Mouse (Mus musculus) ES-Bruce4 (cell line): ENCODE results near the gene Hmox1. TPM values are rescaled to one million over a fixed set of nuclear protein-coding genes. Genes with fewer than 3 reads are reported as not detected.
A peak's percentile ranks its signal among the peaks of the same experiment; 100 is the strongest.

Experiments
- H3K27ac ChIP-seq: 2 replicates; pipeline ENCODE4 v1.5.1; 2012; ENCODE audit warnings: low read length, inconsistent platforms; ENCODE audit not compliant: insufficient read depth
- H3K27me3 ChIP-seq: 2 replicates; pipeline ENCODE4 v1.6.1; 2012; ENCODE audit warnings: mild to moderate bottlenecking, low read length, inconsistent platforms; ENCODE audit not compliant: control insufficient read depth, poor library complexity, insufficient read depth, severe bottlenecking
- H3K36me3 ChIP-seq: 2 replicates; pipeline ENCODE4 v1.6.1; 2012; ENCODE audit warnings: inconsistent platforms, mild to moderate bottlenecking, low read length, moderate library complexity; ENCODE audit not compliant: control insufficient read depth, poor library complexity, insufficient read depth, severe bottlenecking
- H3K4me1 ChIP-seq: one replicate; pipeline ENCODE4 v1.8.1; 2011; ENCODE audit warnings: low read length; ENCODE audit not compliant: control insufficient read depth, insufficient read depth
- H3K4me3 ChIP-seq: 2 replicates; pipeline ENCODE4 v1.5.1; 2011; ENCODE audit warnings: low read depth, mild to moderate bottlenecking, low read length
- H3K9ac ChIP-seq: 2 replicates; pipeline ENCODE4 v1.6.1; 2012; ENCODE audit warnings: low read depth, mild to moderate bottlenecking, inconsistent platforms; ENCODE audit not compliant: poor library complexity, severe bottlenecking
- H3K9me3 ChIP-seq: replicated peaks from 2 replicates; pipeline ENCODE4 v1.6.1; 2012; ENCODE audit warnings: mild to moderate bottlenecking, low read length, inconsistent platforms; ENCODE audit not compliant: control insufficient read depth, poor library complexity, insufficient read depth, severe bottlenecking
- CTCF ChIP-seq: IDR thresholded peaks from one replicate; pipeline ENCODE4 v1.8.1; 2011; ENCODE audit warnings: low read depth, low read length
- EP300 ChIP-seq: IDR thresholded peaks from 2 replicates; pipeline ENCODE4 v1.6.1; 2011; ENCODE audit warnings: low read depth, low read length; ENCODE audit not compliant: insufficient read depth
- POLR2A ChIP-seq: IDR thresholded peaks from one replicate; pipeline ENCODE4 v1.8.1; 2011; ENCODE audit warnings: low read length; ENCODE audit not compliant: insufficient read depth
- polyA plus RNA-seq: library from polyadenylated mRNA; stranded (reverse); fragments of >200 nt; gene quantifications from 2 replicates; pipeline ENCODE4 v1.2.4, GENCODE M21; 2011; ENCODE audit warnings: low read depth; ENCODE audit not compliant: missing spikeins, insufficient read depth, insufficient read length

Hmox1 gene
- polyA plus RNA-seq, 1 experiment: 81.6 TPM

GRCm38 (mm10) chr8:75060815-75061214 is 32.6 kb upstream of the Hmox1 start:
- Histone ChIP-seq H3K27me3 (no peaks in the 10 kb centered on the region), H3K4me3 (no peak overlapping the region), H3K4me1 (no peaks in the 10 kb centered on the region), H3K27ac (no peak overlapping the region), H3K9me3 (no peaks in the 10 kb centered on the region), H3K9ac (no peak overlapping the region), H3K36me3 (0 out of 2 replicates have a peak, but pooled peaks cover 5% of the 10 kb centered on the region)
- TF ChIP-seq CTCF (no peak), POLR2A (no peak), EP300 (no peak)

- Histone ChIP-seq H3K27me3 (no peaks in the 10 kb centered on the region), H3K9me3 (no peaks in the 10 kb centered on the region), H3K4me3 (no peak overlapping the region), H3K4me1 (no peaks in the 10 kb centered on the region), H3K36me3 (0 out of 2 replicates have a peak, but pooled peaks cover 4% of the 10 kb centered on the region), H3K9ac (no peak overlapping the region), H3K27ac (no peak overlapping the region)
- TF ChIP-seq POLR2A (no peak), EP300 (no peak), CTCF (no peak)
Measured at GRCm38 (mm10) chr8:75063290-75063689, 30.1 kb upstream of the Hmox1 start.

DNA sequence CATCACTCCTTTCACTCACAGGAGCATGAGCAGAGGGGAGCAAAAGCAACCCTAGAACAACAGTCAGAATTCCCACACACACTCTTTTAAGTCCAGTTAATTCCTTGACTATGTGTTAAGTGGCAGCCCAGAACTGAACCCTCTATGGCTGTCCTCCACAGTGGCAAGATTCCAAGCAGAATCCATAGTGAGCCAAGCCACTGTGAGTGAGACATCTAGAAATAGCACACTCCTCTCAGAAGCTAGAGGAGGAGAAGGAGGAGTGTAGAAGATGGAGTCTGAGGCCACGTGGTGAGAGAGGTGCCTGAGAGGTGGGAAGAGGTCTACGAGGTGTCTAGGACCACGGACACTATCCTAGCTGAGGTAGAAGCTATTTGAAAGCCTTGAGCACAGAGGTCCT is 28.6 kb upstream of the Hmox1 start:
- H3K9me3 ChIP-seq: no peaks in the 10 kb centered on the region
- no peak overlapping the region for H3K27ac ChIP-seq
- no peak overlapping the region for H3K9ac ChIP-seq
- H3K27me3 ChIP-seq: no peaks in the 10 kb centered on the region
- H3K4me1 ChIP-seq: no peaks in the 10 kb centered on the region
- H3K36me3 ChIP-seq: 0 out of 2 replicates have a peak, but pooled peaks cover 2% of the 10 kb centered on the region
- no peak overlapping the region for H3K4me3 ChIP-seq
- no peak for TF ChIP-seq CTCF
- no peak for TF ChIP-seq EP300
- no peak for TF ChIP-seq POLR2A

DNA sequence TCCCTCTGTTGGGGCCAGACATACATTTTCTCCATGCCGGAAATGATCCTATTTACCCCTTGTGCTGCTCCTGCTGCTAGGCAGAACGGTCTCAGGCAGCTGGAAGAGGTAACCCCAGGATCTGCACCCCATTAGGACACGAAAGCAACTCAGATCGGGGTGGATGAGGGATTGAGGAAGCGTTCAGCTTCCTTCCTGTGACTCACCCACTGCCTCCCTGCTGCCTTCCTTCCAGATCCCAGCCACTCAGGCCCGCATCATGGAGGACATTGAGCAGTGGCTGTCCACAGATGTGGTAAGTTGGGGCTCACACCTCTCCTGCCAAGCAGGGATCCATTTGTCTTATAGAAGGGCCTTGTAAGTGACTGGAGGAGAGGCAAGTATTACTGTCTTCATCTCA is 26.1 kb upstream of the Hmox1 start:
- no peak overlapping the region for H3K9ac ChIP-seq
- no peak for TF ChIP-seq EP300
- no peak for TF ChIP-seq POLR2A
- TF ChIP-seq CTCF: no peak
- H3K36me3 ChIP-seq: no peaks in the 10 kb centered on the region
- no peaks in the 10 kb centered on the region for H3K27me3 ChIP-seq
- no peaks in the 10 kb centered on the region for H3K9me3 ChIP-seq
- H3K27ac ChIP-seq: no peak overlapping the region
- no peak overlapping the region for H3K4me3 ChIP-seq
- H3K4me1 ChIP-seq: no peaks in the 10 kb centered on the region

GRCm38 (mm10) chr8:75070297-75070696 is 23.1 kb upstream of the Hmox1 start:
- Histone ChIP-seq H3K36me3 (no peaks in the 10 kb centered on the region), H3K9me3 (no peaks in the 10 kb centered on the region), H3K4me1 (no peaks in the 10 kb centered on the region), H3K27ac (no peak overlapping the region), H3K9ac (no peak overlapping the region), H3K4me3 (no peak overlapping the region), H3K27me3 (no peaks in the 10 kb centered on the region)
- TF ChIP-seq EP300: no peak
- no peak for TF ChIP-seq POLR2A
- TF ChIP-seq CTCF: no peak

DNA sequence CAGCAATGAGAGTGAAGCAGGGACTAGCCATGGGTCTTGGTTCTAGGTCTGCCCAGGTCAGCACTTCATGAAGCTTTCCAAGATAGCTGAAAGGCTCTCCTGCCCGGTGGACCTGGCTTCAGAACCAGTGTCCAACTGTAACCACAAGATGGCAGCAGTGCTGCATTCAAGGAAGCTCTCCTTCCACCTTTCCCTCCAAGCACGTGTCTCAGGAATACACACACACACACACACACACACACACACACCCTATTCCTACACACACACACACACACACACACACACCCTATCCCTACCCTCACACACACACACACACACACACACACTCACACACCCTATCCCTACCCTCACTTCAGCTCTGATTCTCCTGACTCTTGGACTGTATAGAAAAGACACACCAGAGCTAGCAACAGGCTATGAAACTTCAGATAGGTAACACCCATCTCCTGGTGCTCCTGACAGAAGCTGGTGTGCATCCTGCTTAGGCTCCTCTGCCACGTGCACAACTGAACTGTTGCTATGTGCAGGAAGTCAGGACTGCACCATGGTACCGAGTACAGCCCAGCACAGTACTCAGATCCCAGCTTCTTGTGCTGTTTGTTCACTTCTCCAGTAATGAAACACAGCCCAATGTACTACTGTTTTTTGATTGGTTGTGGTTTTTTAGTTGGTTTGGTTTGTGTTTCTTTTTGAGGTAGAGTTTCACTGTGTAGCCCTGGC is 21.6 kb upstream of the Hmox1 start:
- Histone ChIP-seq H3K4me1 (no peaks in the 10 kb centered on the region), H3K4me3 (no peak overlapping the region), H3K9me3 (no peaks in the 10 kb centered on the region), H3K27me3 (no peaks in the 10 kb centered on the region), H3K27ac (no peak overlapping the region), H3K36me3 (no peaks in the 10 kb centered on the region), H3K9ac (no peak overlapping the region)
- TF ChIP-seq EP300 (0 out of 2 replicates have a peak, but pooled peaks have one; percentile 26), POLR2A (no peak), CTCF (peak; percentile 94)
